Mouse (Mus musculus) layer of hippocampus, adult 2 months (tissue): ENCODE measurements at regions not wholly inside any gene's neighbourhood (a gene's known extent, or its start where the extent isn't known, plus 50 kb on each side); places are given as distances from the start of the nearest gene placed in this dataset.

Experiments
- DNase-seq, 2 experiments: peaks; one replicate each; pipeline ENCODE4 v3.0.0; 2022; ENCODE audit warnings: low spot score in 2 of 2
- H3K27ac ChIP-seq: fragments of 200-600 bp; 2 replicates; pipeline ENCODE4 v1.8.1; 2022
- H3K4me3 ChIP-seq: fragments of 200-600 bp; 2 replicates; pipeline ENCODE4 v1.8.1; 2022; ENCODE audit warnings: mild to moderate bottlenecking
- CTCF ChIP-seq: fragments of 200-600 bp; conservative IDR thresholded peaks from 2 replicates; pipeline ENCODE4 v1.8.1; 2022; ENCODE audit warnings: antibody characterized with exemption, mild to moderate bottlenecking, moderate library complexity

- TF ChIP-seq CTCF, result no peak
- Histone ChIP-seq H3K27ac (no peak overlapping the region), H3K4me3 (no peak overlapping the region)
- DNase-seq, result no peak
Measured at GRCm38 (mm10) chr4:131208637-131209036, 264.5 kb downstream of the Matn1 start.

GRCm38 (mm10) chr4:131212711-131213110, 268.5 kb downstream of the Matn1 start:
- H3K4me3 ChIP-seq, result no peak overlapping the region
- no peak for DNase-seq
- TF ChIP-seq CTCF, result no peak
- H3K27ac ChIP-seq, result no peak overlapping the region

DNA sequence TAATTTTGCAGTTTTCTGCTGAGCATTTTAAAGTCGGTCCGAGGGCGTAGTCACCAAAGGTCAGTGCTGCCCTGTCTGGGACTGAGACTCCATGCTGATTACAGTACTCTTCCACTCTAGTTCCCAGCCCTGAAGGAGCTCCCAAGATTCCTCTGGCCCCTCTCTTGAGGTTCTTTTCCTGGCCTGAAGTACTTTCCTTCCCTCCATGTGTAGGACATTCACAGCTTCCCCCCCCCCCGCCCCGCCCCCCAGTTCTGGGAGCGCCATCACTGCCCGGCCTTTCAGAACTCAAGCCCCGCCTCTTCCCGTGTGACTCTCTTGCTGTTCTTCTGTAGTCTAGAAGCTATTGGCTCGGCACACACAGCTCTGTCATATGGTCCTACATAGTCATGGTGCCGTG, 271.5 kb downstream of the Matn1 start:
- H3K4me3 ChIP-seq, result no peak overlapping the region
- TF ChIP-seq CTCF, result no peak
- no peak overlapping the region for H3K27ac ChIP-seq
- DNase-seq, result no peak

GRCm38 (mm10) chr4:131216361-131216760, 272.2 kb downstream of the Matn1 start:
- H3K27ac ChIP-seq, result no peak overlapping the region
- no peak for TF ChIP-seq CTCF
- DNase-seq, result no peak
- H3K4me3 ChIP-seq, result no peak overlapping the region

DNA sequence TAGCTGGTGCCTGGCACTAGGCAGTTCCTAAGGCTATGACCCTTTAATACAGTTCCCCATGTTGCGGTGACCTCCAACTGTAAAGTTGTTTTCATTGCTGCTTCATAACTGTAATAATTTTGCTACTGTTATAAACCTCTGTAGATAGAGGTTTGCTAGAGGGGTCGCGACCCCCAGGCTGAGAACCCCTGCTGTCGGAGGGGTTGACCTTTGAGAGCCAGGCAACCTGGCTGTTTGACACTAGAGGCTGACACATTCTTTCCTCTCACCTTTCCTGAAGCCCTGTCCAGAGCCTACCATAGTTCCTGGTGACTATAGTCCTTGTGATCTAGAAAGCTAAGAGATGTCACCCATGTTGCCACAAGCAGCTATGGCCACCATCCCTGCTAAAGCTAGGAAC, 272.9 kb downstream of the Matn1 start:
- TF ChIP-seq CTCF, result no peak
- no peak for DNase-seq
- H3K4me3 ChIP-seq, result no peak overlapping the region
- H3K27ac ChIP-seq, result no peak overlapping the region

- H3K4me3 ChIP-seq, result no peak overlapping the region
- no peak overlapping the region for H3K27ac ChIP-seq
- peak in 1 of 2 experiments; percentile 15 for DNase-seq
- TF ChIP-seq CTCF, result no peak
Measured at GRCm38 (mm10) chr4:131217571-131218155, 273.5 kb downstream of the Matn1 start.

DNA sequence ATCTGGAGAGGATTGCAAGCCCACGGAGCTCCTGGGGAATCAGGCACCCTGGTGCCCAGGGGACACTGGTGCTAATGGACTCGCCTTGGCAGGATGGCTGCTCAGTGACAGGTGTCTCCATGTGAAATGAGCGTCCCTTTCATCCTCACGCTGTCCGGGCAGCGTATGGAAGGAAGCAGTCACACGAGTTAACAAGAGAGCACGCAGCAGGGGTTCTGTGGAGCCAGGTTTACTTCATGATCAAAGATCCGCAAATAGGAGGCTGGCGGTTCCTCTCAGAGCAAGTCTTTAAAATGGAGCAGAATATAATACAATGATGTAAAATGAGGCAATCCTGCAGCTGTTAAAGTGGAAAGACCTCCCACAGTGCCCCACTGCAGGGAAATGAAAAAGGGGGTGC, 276.8 kb downstream of the Matn1 start:
- H3K4me3 ChIP-seq, result no peak overlapping the region
- no peak for DNase-seq
- no peak overlapping the region for H3K27ac ChIP-seq
- TF ChIP-seq CTCF, result no peak

- TF ChIP-seq CTCF, result no peak
- peak in 1 of 2 experiments; percentile 4 for DNase-seq
- Histone ChIP-seq H3K4me3 (no peak overlapping the region), H3K27ac (no peak overlapping the region)
Measured at GRCm38 (mm10) chr4:131230361-131230760, 286.2 kb downstream of the Matn1 start.

GRCm38 (mm10) chr4:131236611-131237031, 292.4 kb downstream of the Matn1 start:
- no peak overlapping the region for H3K27ac ChIP-seq
- no peak overlapping the region for H3K4me3 ChIP-seq
- no peak for TF ChIP-seq CTCF
- peak in 1 of 2 experiments; percentile 2 for DNase-seq

DNA sequence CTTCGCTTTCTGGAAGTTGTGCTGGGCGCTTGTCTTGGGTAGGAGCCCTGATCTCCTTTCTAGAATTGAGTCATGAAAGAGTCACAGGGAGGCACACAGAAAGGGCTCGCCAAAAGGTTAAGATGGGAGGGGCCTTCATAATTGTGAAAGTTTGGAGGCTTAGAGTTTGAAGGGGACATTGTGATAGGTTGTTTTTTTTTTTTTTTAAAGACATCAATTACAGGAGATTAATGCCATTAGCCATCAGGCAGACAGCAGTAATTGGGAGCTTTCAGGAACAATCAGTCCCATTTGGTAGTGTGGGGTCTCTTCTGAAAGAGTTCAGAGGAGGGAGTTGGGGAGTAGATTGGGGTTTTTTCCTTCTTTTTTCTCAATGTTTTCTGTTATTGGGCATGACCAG, 294.4 kb downstream of the Matn1 start:
- TF ChIP-seq CTCF, result no peak
- Histone ChIP-seq H3K27ac (no peak overlapping the region), H3K4me3 (no peak overlapping the region)
- no peak for DNase-seq

- Histone ChIP-seq H3K27ac (no peak overlapping the region), H3K4me3 (no peak overlapping the region)
- peak in 1 of 2 experiments; percentile 2 for DNase-seq
- peak; percentile 43 for TF ChIP-seq CTCF
Measured at GRCm38 (mm10) chr4:131239132-131239531, 294.9 kb downstream of the Matn1 start.

DNA sequence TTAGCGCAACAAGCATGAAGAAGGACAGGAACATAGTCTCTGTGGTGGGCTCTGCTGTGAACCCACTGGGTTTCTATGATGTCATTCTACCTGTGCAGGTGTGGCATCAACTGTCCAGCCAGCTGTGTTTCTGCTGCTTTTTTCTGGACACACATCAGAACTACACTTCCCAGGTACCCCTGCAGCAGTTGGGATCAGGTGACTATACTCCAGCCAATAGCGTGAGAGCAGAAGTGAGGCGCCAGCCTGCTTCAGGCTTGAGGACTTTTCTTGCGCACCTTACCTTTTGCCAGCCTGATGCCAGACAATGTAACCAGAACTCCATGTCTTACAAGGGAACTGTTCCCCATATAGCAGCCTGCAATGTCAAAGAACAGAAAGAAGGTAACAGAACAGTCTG, 296.3 kb downstream of the Matn1 start:
- Histone ChIP-seq H3K27ac (no peak overlapping the region), H3K4me3 (no peak overlapping the region)
- DNase-seq, result peak in 1 of 2 experiments; percentile 5
- TF ChIP-seq CTCF, result no peak

DNA sequence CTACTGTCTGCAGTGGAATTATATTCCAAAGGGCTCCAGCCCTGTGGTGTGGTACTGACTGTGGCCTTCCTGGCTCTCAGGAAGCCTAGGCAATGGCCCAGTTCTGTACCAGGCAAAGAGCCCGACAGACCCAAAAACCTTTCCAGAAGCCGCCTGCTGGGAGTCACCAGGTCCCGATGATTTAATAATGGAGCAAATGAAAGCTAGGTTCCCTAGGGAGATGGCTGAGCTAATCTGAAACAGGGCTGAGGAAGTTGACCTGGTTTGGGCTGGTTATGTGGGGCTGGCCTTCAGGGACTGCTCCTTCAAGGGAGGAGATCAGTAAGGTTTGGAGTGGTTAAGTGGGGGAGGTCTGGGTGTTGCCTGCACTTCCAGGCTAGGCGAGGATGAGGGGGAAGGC, 298.1 kb downstream of the Matn1 start:
- H3K4me3 ChIP-seq, result no peak overlapping the region
- peak in 1 of 2 experiments; percentile 29 for DNase-seq
- TF ChIP-seq CTCF, result no peak
- H3K27ac ChIP-seq, result peak overlapping the region; percentile 28; the same call in 1 of the 2 replicates

DNA sequence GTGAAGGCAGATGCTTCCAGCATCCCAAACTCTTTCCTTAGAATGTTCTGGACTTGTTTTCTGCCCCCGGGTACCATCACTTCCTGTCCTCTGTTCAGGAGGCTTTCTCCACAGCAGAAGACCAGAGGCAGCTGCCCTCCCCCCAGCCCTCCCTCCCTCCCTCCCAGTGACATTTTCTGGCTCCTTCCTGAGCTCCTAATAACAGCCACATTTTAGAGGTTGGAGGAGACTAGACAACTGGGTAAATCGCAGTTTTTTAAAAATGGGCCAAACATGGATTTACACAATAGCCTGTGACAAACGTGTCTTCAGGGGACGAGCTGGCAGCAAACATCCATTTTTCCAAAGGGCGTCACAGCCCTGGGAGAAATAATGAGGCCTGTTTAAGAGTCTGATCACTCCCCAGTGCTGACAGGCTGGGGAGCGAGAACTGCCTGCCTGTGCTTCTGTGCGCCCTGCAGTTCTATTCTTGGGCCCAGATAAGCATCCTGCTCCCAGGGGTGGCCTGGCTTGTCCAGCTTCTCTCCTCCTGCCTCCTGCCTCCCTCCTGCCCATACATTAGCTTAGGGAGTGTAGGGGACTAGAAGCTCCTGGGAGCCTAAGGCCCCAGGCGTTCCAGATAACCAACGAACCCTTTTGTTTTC, 299.7 kb downstream of the Matn1 start:
- DNase-seq, result peak in 1 of 2 experiments; percentile 9
- Histone ChIP-seq H3K27ac (peak overlapping the region; percentile 87), H3K4me3 (no peak overlapping the region)
- no peak for TF ChIP-seq CTCF
